Mouse (Mus musculus) C2C12 (cell line): ENCODE data around the gene Macc1. TPM values are rescaled to one million over a fixed set of nuclear protein-coding genes. Genes with fewer than 3 reads are reported as not detected.
"Not testable (repeated sequence)": the region's sequence is repeated elsewhere in the genome, so short reads cannot be mapped to it uniquely, and the experiment has no call there.

Experiments
- H3K27me3 ChIP-seq: one replicate; pipeline ENCODE4 v1.6.1; 2011; ENCODE audit not compliant: control insufficient read depth, insufficient read depth, insufficient read length
- H3K36me3 ChIP-seq: one replicate; pipeline ENCODE4 v1.6.1; 2011; ENCODE audit not compliant: control insufficient read depth, insufficient read depth
- H3K4me3 ChIP-seq: one replicate; pipeline ENCODE4 v1.5.1; 2011; ENCODE audit warnings: mild to moderate bottlenecking, control low read depth; ENCODE audit not compliant: poor library complexity, insufficient read depth, severe bottlenecking
- H3K79me2 ChIP-seq: one replicate; pipeline ENCODE4 v1.6.1; 2011; ENCODE audit not compliant: control insufficient read depth, insufficient read depth
- H3K79me3 ChIP-seq: one replicate; pipeline ENCODE4 v1.6.1; 2011; ENCODE audit warnings: low read depth, control low read depth
- H3ac ChIP-seq: one replicate; pipeline ENCODE3; 2011; ENCODE audit warnings: low read depth; ENCODE audit not compliant: control insufficient read depth, insufficient read length
- CEBPB ChIP-seq: IDR thresholded peaks from one replicate; pipeline ENCODE4 v1.6.1; 2011; ENCODE audit warnings: low read depth, mild to moderate bottlenecking, control low read depth, moderate library complexity
- CTCF ChIP-seq: IDR thresholded peaks from one replicate; pipeline ENCODE4 v1.5.1; 2011; ENCODE audit not compliant: control insufficient read depth, insufficient read depth, insufficient read length
- FOSL1 ChIP-seq: IDR thresholded peaks from one replicate; pipeline ENCODE4 v1.8.0; 2011; ENCODE audit warnings: mild to moderate bottlenecking, low read length; ENCODE audit not compliant: poor library complexity, insufficient read depth, severe bottlenecking
- MAX ChIP-seq: IDR thresholded peaks from one replicate; pipeline ENCODE4 v1.6.1; 2011; ENCODE audit warnings: mild to moderate bottlenecking, control low read depth
- MYOD1 ChIP-seq: IDR thresholded peaks from one replicate; pipeline ENCODE4 v1.6.1; 2011; ENCODE audit warnings: low read depth; ENCODE audit not compliant: control insufficient read depth, insufficient read length
- MYOG ChIP-seq: IDR thresholded peaks from one replicate; pipeline ENCODE4 v1.6.1; 2011; ENCODE audit not compliant: control insufficient read depth, insufficient read length; ENCODE audit errors: extremely low read depth
- USF1 ChIP-seq: IDR thresholded peaks from one replicate; pipeline ENCODE4 v1.6.1; 2011; ENCODE audit warnings: low read depth, mild to moderate bottlenecking, control low read depth, moderate library complexity
- polyA plus RNA-seq: library from polyadenylated mRNA; unstranded; fragments of >200 nt; fragmentation: generic; extraction: Trizol; gene quantifications from one replicate; pipeline ENCODE4 v1.2.1, GENCODE M21; 2012; ENCODE audit warnings: missing spikeins

Macc1 gene
- polyA plus RNA-seq, 1 experiment: 0.39 TPM

DNA sequence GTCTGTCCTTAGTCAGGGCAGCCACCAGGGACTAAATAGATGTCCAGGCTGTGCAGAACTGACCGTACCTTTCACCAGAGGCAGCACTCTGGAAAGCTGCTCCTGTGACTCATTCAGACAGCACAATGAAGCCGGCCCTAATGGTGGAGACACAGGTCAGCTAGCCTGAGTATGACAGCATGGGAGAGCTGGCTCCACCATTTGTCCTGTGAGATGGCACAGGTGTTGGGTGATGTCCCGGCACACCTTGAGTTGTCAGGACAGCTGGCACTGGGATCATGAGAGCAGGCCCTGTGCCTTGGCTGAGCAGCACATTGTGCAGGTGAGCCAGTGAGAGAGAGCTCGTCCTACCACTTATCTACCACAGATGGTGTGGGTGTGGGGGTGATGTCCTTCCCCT is 16.6 kb downstream of the Macc1 start:
- Histone ChIP-seq H3K27me3 (no peaks in the 10 kb centered on the region), H3K4me3 (no peak overlapping the region), H3K79me3 (no peaks in the 10 kb centered on the region), H3K36me3 (no peaks in the 10 kb centered on the region), H3ac (no peak overlapping the region), H3K79me2 (no peaks in the 10 kb centered on the region)
- TF ChIP-seq MYOG: no peak
- no peak for TF ChIP-seq FOSL1
- no peak for TF ChIP-seq MYOD1
- TF ChIP-seq USF1: no peak
- no peak for TF ChIP-seq MAX
- TF ChIP-seq CTCF: no peak
- no peak for TF ChIP-seq CEBPB

GRCm38 (mm10) chr12:119333376-119333775 is 19.3 kb downstream of the Macc1 start:
- TF ChIP-seq MAX (no peak), USF1 (no peak)
- Histone ChIP-seq H3K79me2 (no peaks in the 10 kb centered on the region), H3K79me3 (no peaks in the 10 kb centered on the region)

GRCm38 (mm10) chr12:119352579-119352978 is 38.5 kb downstream of the Macc1 start:
- not testable (repeated sequence) for H3K27me3 ChIP-seq, H3K79me2 ChIP-seq, H3K4me3 ChIP-seq, H3ac ChIP-seq, H3K36me3 ChIP-seq, H3K79me3 ChIP-seq

More at GRCm38 (mm10) chr12:119333376-119333775, 19.3 kb downstream of the Macc1 start:
- Histone ChIP-seq H3ac (no peak overlapping the region), H3K4me3 (no peak overlapping the region), H3K27me3 (no peaks in the 10 kb centered on the region), H3K36me3 (no peaks in the 10 kb centered on the region)

DNA sequence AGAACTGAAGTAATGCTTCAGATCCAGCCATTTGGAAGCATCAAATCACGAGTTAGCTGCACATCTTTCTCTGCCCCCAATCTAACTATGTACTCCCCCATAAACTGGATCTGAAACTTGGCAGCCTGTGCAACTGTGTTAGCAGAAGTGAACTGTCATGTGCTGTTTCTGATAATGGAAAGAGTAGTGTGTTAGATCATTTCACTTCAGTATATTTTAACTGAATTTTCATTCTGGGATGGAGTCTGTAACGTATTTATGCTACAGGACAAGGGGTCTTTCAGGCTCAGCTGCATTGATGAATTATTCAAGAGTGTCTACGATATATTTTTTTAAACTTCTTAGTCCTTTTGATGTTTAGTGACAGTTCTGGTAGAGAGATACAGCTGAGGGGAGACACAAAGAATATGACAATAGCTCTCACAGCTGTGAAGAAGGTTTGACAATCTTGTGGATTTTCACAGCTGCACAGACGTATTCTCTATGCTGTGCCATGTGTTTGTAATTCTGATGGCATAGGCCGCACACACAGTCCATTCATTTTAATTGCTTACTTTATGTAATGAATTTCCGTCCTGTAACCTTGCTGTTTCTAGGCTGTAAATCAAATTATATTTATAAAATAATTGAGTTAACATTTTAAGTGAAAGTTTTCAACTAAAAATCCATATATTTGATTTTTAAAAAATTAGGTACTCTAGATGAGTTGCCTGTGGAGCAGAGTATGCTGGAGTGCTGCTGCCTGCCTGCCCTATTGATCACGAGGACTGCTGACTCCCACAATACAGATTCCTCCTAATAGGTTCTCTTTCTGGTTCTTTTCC is 43.6 kb downstream of the Macc1 start:
- no peaks in the 10 kb centered on the region for H3K27me3 ChIP-seq
- H3K79me2 ChIP-seq: no peaks in the 10 kb centered on the region
- H3ac ChIP-seq: no peak overlapping the region
- no peak overlapping the region for H3K4me3 ChIP-seq
- H3K36me3 ChIP-seq: no peaks in the 10 kb centered on the region
- TF ChIP-seq MYOG: no peak
- no peak for TF ChIP-seq CTCF
- no peak for TF ChIP-seq MAX
- H3K79me3 ChIP-seq: no peaks in the 10 kb centered on the region

- no peak overlapping the region for H3K4me3 ChIP-seq
- H3K79me2 ChIP-seq: no peaks in the 10 kb centered on the region
- TF ChIP-seq FOSL1 (no peak), CTCF (no peak), USF1 (no peak), MYOD1 (no peak), CEBPB (no peak), MYOG (no peak), MAX (no peak)
- H3K79me3 ChIP-seq: no peaks in the 10 kb centered on the region
- no peak overlapping the region for H3ac ChIP-seq
- H3K36me3 ChIP-seq: no peaks in the 10 kb centered on the region
- no peaks in the 10 kb centered on the region for H3K27me3 ChIP-seq
Measured at GRCm38 (mm10) chr12:119358242-119358515, 44.1 kb downstream of the Macc1 start.

DNA sequence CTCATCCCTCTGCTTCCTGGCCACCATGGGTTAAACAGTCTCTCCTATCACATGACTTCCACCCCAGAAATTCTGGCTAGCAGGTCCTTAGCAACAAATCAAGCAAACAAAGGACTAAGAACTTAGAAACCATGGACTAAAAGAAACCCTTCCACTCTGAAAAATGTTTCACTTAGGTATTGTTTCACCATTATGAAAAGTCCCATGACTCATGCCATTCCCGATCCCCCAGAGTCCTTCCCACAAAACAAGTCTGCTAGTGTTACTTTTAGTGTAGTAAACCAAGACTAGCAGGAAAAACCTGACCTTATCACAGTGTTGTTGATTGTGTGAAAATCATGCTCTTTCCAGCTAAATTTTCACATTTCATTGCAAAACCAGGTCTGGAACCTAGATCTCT is 51.0 kb downstream of the Macc1 start:
- TF ChIP-seq USF1: peak; percentile 61
- TF ChIP-seq FOSL1: no peak

DNA sequence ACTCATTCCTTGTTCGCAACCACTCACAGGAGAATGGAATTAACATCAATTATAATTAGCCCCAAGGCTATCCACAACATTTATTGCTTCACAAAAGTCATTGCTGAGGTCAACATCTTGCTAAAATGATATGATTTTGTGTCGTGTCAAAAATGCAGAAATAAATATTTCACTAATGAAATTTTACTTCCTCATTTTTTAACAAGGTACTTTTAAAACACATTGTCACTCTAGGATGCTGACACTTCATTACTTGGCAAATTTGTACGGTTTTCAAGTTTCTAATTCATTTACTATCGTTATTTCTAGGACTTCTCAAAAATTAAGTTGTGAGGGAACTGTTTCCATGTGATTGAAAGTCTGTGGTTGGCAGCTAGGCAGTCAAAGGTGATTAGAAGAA is 55.8 kb downstream of the Macc1 start:
- no peak overlapping the region for H3ac ChIP-seq
- no peaks in the 10 kb centered on the region for H3K79me3 ChIP-seq
- no peak for TF ChIP-seq MYOD1
- TF ChIP-seq MAX: no peak
- TF ChIP-seq USF1: no peak
- no peak for TF ChIP-seq CTCF
- TF ChIP-seq MYOG: no peak
- no peak for TF ChIP-seq FOSL1
- no peak for TF ChIP-seq CEBPB
- H3K4me3 ChIP-seq: no peak overlapping the region
- H3K36me3 ChIP-seq: no peaks in the 10 kb centered on the region
- no peaks in the 10 kb centered on the region for H3K79me2 ChIP-seq
- H3K27me3 ChIP-seq: no peaks in the 10 kb centered on the region

More for the DNA sequence above, 51.0 kb downstream of the Macc1 start:
- H3K79me3 ChIP-seq: no peaks in the 10 kb centered on the region
- no peak overlapping the region for H3K4me3 ChIP-seq
- H3ac ChIP-seq: no peak overlapping the region
- no peaks in the 10 kb centered on the region for H3K79me2 ChIP-seq
- H3K27me3 ChIP-seq: no peaks in the 10 kb centered on the region
- no peaks in the 10 kb centered on the region for H3K36me3 ChIP-seq
